Mouse (Mus musculus): ENCODE results near the gene Sp7. TPM values are rescaled to one million over a fixed set of nuclear protein-coding genes. Genes with fewer than 3 reads are reported as not detected.

Sp7 gene
- 0.06 TPM for polyA plus RNA-seq (2014; fragmentation: Illumina TruSeq; extraction: RNeasy Lipid Tissue Mini Kit (QIAGEN cat#74804); ENCODE audit: low read depth, low replicate concordance)

DNA sequence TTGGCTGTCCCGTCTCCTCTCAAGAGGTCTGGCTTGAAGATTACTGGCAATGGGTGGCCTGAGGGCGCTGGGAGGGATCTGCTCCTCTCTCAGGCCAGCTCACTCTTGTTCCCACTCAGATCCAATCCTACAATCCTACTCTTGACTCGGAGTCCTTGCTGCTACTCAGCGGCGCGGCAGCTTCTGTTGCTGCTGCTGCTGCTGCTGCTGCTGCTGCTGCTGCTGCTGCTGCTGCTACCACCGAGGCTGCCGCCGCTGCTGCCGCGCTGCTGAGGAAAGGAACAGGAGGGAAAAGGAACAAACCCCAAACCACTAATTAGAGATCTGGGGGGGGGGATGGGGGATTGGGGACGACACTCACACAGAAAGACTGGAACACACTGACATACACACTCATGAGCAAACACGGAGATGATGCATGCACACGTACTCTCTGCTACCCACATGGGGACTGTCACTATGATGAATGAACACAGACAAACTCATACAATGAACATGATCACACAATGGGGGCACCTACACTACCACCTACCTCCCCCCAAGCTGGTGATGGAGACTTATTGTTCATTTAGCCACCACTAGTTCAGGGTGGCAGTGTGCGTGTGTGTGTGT, at the start of gene Sp7:
Sp7 (minus strand) TSS at position 450 of the 612 bp plus-strand sequence.

DNA sequence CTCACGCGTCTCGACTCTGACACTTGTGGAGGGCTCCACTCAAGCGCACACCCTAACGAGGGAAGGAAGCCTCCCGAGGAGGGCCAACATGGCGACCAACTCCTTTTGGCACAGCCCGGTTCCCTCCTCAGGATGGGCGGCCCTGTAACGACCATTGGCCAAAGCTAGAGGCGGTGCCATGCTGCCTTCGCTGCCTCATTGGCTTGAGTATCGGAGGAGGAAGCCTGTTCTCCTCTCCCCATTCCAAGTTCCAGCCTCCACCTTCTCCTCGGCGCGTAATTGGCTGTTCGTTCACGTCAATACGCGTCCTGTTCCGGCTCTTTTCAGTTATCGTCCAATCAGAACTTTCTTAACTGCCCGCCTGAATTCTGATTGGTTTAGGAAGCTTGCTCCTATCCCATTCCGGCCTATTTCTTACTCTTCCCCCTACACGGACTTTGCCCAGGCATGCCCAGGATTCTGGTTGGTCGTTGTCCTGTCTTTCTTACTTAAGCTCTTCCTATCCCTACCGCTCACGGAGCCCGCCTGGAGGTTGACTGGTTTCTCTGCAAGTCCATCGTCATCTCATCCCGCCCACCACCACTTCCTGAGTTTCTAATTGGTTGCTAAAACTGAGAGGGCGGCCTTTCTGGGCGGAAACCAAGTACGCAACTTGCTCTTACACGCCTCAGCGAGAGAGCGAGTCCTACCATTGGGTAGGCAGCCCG, 38.7 kb upstream of the Sp7 start, which contains the start of gene Sp1:
Sp1 (plus strand) TSS at position 655 of the 707 bp plus-strand sequence.

DNA sequence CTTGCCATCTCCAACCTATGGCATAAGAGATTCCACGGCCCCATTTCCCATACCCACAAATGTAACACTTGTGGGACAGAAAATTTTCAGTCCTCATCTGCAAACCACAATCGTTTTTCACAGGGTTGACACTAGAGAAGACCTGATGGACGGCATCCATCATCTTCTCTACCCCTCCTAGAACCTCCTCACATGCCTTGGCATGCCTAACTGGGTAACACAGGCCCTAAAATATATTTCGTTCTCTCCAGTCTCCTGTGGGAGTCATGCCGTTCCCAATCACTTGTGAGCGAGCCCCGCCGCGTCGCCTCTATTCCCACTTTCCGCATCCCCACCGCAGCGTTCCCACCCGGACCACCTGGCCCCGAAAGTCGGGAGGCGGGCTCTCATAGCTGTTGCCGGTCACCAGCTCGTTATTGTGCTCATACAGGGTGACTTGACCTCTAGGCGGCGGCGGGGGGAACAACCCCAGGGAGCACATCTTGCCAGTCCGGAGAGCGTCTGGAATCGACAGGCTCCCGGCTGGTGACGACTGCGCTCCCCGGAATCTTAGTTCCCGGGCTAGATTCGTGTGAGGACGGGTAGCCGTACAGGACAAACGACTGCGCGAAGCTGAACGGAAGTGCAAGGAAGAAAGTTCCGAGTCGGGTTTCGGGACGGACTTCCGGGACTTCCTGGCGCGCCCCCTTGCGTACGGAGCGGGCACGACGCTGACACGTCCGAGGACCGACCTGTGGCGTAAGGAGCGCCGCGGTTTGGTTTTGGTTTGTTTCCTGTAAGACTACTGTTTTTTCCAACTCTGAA, 16.6 kb downstream of the Sp7 start, which contains the start of gene Aaas:
Aaas (minus strand) TSS at position 634 of the 804 bp plus-strand sequence.

DNA sequence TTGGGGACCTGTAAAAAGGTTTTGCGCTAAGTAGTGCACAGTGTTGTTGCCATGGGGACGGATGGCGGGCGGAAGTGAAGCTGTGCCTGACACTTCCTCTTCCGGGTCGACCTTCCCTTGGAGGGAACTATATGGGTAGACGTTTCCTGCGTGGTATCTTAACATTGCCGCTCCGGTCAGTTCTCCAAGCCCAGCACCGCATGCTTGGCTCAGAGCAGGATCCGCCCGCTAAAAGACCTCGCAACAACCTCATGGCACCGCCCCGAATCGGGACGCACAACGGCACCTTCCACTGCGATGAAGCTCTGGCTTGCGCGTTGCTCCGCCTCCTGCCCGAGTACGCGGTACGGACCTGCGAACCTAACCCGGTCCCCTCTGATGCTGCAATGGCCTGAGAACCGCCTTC, 35.4 kb downstream of the Sp7 start, which contains the start of gene Myg1:
Myg1 (plus strand) TSS at position 100 of the 406 bp plus-strand sequence.

DNA sequence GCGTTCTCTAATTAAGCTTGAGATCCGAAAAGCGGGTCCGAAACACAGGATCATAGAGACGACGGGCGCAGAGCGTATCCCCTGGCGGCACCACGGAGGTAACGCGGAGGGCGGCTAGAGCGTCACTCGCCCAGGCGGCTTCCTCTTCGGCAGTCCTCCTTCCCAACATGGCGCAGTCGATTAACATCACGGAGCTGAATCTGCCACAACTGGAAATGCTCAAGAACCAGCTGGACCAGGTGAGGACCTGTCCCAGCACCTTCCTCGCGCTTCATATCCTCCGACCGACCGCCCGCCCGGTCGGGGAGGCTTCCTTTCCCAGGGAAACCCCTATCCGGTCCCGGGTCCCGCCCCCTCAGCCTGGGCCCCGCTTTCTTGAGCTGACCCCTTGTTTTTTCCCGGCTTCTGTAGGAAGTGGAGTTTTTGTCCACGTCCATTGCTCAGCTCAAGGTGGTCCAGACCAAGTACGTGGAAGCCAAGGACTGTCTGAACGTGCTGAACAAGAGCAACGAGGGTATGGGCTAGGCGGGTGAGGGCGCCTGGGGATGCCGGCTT, 40.9 kb downstream of the Sp7 start, which contains the start of gene Pfdn5:
Pfdn5 (plus strand) TSS at position 95 of the 555 bp plus-strand sequence.

Other genes starting within 250 kb of the Sp7 start
- gene Spryd3, start 230.9 kb downstream of the Sp7 start, polyA plus RNA-seq (2014; fragmentation: Illumina TruSeq; extraction: RNeasy Lipid Tissue Mini Kit (QIAGEN cat#74804); ENCODE audit: low read depth, low replicate concordance) = 0.81 TPM
- 0.57 TPM for gene Igfbp6, start 222.8 kb downstream of the Sp7 start, polyA plus RNA-seq (2014; fragmentation: Illumina TruSeq; extraction: RNeasy Lipid Tissue Mini Kit (QIAGEN cat#74804); ENCODE audit: low read depth, low replicate concordance)
- gene Soat2, start 216.7 kb downstream of the Sp7 start, polyA plus RNA-seq (2014; fragmentation: Illumina TruSeq; extraction: RNeasy Lipid Tissue Mini Kit (QIAGEN cat#74804); ENCODE audit: low read depth, low replicate concordance) = not detected
- gene Zfp740, start 163.9 kb downstream of the Sp7 start, polyA plus RNA-seq (2014; fragmentation: Illumina TruSeq; extraction: RNeasy Lipid Tissue Mini Kit (QIAGEN cat#74804); ENCODE audit: low read depth, low replicate concordance) = 10.3 TPM
- 5.8 TPM for gene Csad, start 162.5 kb downstream of the Sp7 start, polyA plus RNA-seq (2014; fragmentation: Illumina TruSeq; extraction: RNeasy Lipid Tissue Mini Kit (QIAGEN cat#74804); ENCODE audit: low read depth, low replicate concordance)
- not detected for gene Itgb7, start 135.2 kb downstream of the Sp7 start, polyA plus RNA-seq (2014; fragmentation: Illumina TruSeq; extraction: RNeasy Lipid Tissue Mini Kit (QIAGEN cat#74804); ENCODE audit: low read depth, low replicate concordance)
- gene Rarg, start 109.7 kb downstream of the Sp7 start, polyA plus RNA-seq (2014; fragmentation: Illumina TruSeq; extraction: RNeasy Lipid Tissue Mini Kit (QIAGEN cat#74804); ENCODE audit: low read depth, low replicate concordance) = 1.2 TPM
- gene Gm9918, start 96.6 kb downstream of the Sp7 start, polyA plus RNA-seq (2014; fragmentation: Illumina TruSeq; extraction: RNeasy Lipid Tissue Mini Kit (QIAGEN cat#74804); ENCODE audit: low read depth, low replicate concordance) = not detected
- gene Mfsd5, start 87.7 kb downstream of the Sp7 start, polyA plus RNA-seq (2014; fragmentation: Illumina TruSeq; extraction: RNeasy Lipid Tissue Mini Kit (QIAGEN cat#74804); ENCODE audit: low read depth, low replicate concordance) = 0.20 TPM
- gene Espl1, start 70.9 kb downstream of the Sp7 start, polyA plus RNA-seq (2014; fragmentation: Illumina TruSeq; extraction: RNeasy Lipid Tissue Mini Kit (QIAGEN cat#74804); ENCODE audit: low read depth, low replicate concordance) = 5.2 TPM
- 178 TPM for gene Pfdn5, start 41.1 kb downstream of the Sp7 start, polyA plus RNA-seq (2014; fragmentation: Illumina TruSeq; extraction: RNeasy Lipid Tissue Mini Kit (QIAGEN cat#74804); ENCODE audit: low read depth, low replicate concordance)
- gene Myg1, start 35.5 kb downstream of the Sp7 start, polyA plus RNA-seq (2014; fragmentation: Illumina TruSeq; extraction: RNeasy Lipid Tissue Mini Kit (QIAGEN cat#74804); ENCODE audit: low read depth, low replicate concordance) = 8.8 TPM
- gene Aaas, start 16.4 kb downstream of the Sp7 start, polyA plus RNA-seq (2014; fragmentation: Illumina TruSeq; extraction: RNeasy Lipid Tissue Mini Kit (QIAGEN cat#74804); ENCODE audit: low read depth, low replicate concordance) = 10.5 TPM
- gene Sp1, start 39.0 kb upstream of the Sp7 start, polyA plus RNA-seq (2014; fragmentation: Illumina TruSeq; extraction: RNeasy Lipid Tissue Mini Kit (QIAGEN cat#74804); ENCODE audit: low read depth, low replicate concordance) = 42.2 TPM
- gene Amhr2, start 78.2 kb upstream of the Sp7 start, polyA plus RNA-seq (2014; fragmentation: Illumina TruSeq; extraction: RNeasy Lipid Tissue Mini Kit (QIAGEN cat#74804); ENCODE audit: low read depth, low replicate concordance) = 3.7 TPM
- 5.6 TPM for gene Prr13, start 91.8 kb upstream of the Sp7 start, polyA plus RNA-seq (2014; fragmentation: Illumina TruSeq; extraction: RNeasy Lipid Tissue Mini Kit (QIAGEN cat#74804); ENCODE audit: low read depth, low replicate concordance)
- gene Pcbp2, start 103.4 kb upstream of the Sp7 start, polyA plus RNA-seq (2014; fragmentation: Illumina TruSeq; extraction: RNeasy Lipid Tissue Mini Kit (QIAGEN cat#74804); ENCODE audit: low read depth, low replicate concordance) = 1,121 TPM
- gene Gm10337, start 136.5 kb upstream of the Sp7 start, polyA plus RNA-seq (2014; fragmentation: Illumina TruSeq; extraction: RNeasy Lipid Tissue Mini Kit (QIAGEN cat#74804); ENCODE audit: low read depth, low replicate concordance) = not detected
- 1.4 TPM for gene Map3k12, start 149.9 kb upstream of the Sp7 start, polyA plus RNA-seq (2014; fragmentation: Illumina TruSeq; extraction: RNeasy Lipid Tissue Mini Kit (QIAGEN cat#74804); ENCODE audit: low read depth, low replicate concordance)
- 7.4 TPM for gene Tarbp2, start 151.0 kb upstream of the Sp7 start, polyA plus RNA-seq (2014; fragmentation: Illumina TruSeq; extraction: RNeasy Lipid Tissue Mini Kit (QIAGEN cat#74804); ENCODE audit: low read depth, low replicate concordance)
- gene Npff, start 157.8 kb upstream of the Sp7 start, polyA plus RNA-seq (2014; fragmentation: Illumina TruSeq; extraction: RNeasy Lipid Tissue Mini Kit (QIAGEN cat#74804); ENCODE audit: low read depth, low replicate concordance) = not detected